Mouse (Mus musculus): Measurements from ENCODE around the gene Il27ra. TPM values are rescaled to one million over a fixed set of nuclear protein-coding genes. Genes with fewer than 3 reads are reported as not detected.
"Not testable (repeated sequence)": the region's sequence is repeated elsewhere in the genome, so short reads cannot be mapped to it uniquely, and the experiment has no call there.

The Il27ra gene
- total and polyA plus RNA-seq, 3 experiments: 3.2 to 4.6 (median 3.7) TPM

DNA sequence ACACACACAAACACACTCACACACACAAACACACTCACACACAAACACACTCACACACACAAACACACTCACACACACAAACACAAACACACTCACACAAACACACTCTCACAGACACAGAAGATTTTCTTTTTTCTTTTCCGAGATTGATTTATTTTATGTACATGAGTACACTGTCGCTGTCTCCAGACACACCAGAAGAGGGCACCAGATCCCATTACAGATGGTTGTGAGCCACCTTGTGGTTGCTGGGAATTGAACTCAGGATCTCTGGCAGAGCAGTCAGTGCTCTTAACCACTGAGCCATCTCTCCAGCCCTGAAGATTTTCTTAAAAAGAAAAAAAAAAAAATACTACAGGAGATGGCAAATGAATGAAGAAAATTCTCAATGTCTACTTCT is 59.2 kb downstream of the Il27ra start:
- H3K4me3 ChIP-seq; H3K36me3 ChIP-seq (ENCODE audit: control insufficient read depth, insufficient read depth, low read length); H3K9ac ChIP-seq (ENCODE audit: low read depth, low read length); intact Hi-C loops (cut with DNase I); H3K79me2 ChIP-seq (replicated peaks; ENCODE audit: control insufficient read depth, insufficient read depth, low read length); DNase-seq; H3K27me3 ChIP-seq (ENCODE audit: control insufficient read depth, insufficient read depth, low read length); H3K27ac ChIP-seq; H3K4me1 ChIP-seq (ENCODE audit: control insufficient read depth, insufficient read depth, low read length): not testable (repeated sequence)
- 97% methylated on average over 2 of the region's 2 CpGs for WGBS
- TF ChIP-seq CTCF (IDR thresholded peaks at IDR 0.05): peak; percentile 40

DNA sequence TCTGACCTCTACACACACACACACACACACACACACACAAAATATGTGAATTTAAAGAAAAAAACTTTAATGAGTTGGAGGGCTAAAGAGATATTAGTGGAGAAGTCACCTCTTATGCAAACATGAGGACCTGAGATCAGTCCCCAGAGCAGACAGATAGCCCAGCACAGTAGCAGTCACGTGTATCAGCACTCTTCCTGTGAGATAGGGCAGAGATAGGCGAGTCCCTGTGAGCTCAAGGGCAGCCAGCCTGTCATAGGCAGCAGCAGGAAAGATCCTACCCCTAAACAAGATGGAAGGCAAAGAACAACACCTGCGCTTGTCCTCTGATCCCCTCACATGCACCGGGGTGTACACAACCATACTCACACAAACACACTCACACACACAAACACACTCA is 59.9 kb downstream of the Il27ra start:
- TF ChIP-seq POLR2A (IDR thresholded peaks at IDR 0.05; ENCODE audit: insufficient read depth, low read depth, low read length) (no peak), EP300 (IDR thresholded peaks at IDR 0.05; ENCODE audit: insufficient read depth, low read depth, low read length) (no peak), CTCF (IDR thresholded peaks at IDR 0.05) (no peak)
- no peak overlapping the region for H3K9ac ChIP-seq (ENCODE audit: low read depth, low read length)
- no peaks in the 10 kb centered on the region for H3K36me3 ChIP-seq (ENCODE audit: control insufficient read depth, insufficient read depth, low read length)
- peaks cover 10% of the 10 kb centered on the region for H3K4me1 ChIP-seq (ENCODE audit: control insufficient read depth, insufficient read depth, low read length)
- no peaks in the 10 kb centered on the region for H3K27me3 ChIP-seq (ENCODE audit: control insufficient read depth, insufficient read depth, low read length)
- no peak overlapping the region for H3K27ac ChIP-seq
- 59% methylated on average over 4 of the region's 4 CpGs for WGBS
- intact Hi-C loops (cut with DNase I): no loop called here
- no peak for DNase-seq
- no peak overlapping the region for H3K4me3 ChIP-seq
- H3K79me2 ChIP-seq (replicated peaks; ENCODE audit: control insufficient read depth, insufficient read depth, low read length): no peaks in the 10 kb centered on the region; the same call in 1 of the 2 replicates

DNA sequence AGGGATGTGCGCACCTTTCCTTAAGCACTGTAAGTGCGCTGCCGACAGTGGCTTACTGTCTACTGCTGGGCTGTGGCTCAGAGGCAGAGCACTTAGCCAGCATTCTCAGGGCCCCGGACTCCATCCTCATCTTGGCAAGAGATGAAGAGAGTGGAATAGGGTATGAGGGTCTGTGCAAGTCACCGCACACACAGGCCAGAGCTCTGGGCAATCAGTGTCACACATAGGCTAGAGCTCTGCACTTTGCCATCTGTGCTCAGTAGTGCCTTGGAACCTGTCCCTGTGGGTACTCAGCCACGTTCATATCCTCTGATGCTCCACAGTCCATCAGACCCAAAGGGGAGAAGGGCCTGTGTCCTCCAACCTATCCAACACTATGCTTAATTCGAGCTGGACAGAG is 60.9 kb downstream of the Il27ra start:
- 81% methylated on average over 7 of the region's 7 CpGs for WGBS
- no peaks in the 10 kb centered on the region for H3K36me3 ChIP-seq (ENCODE audit: control insufficient read depth, insufficient read depth, low read length)
- DNase-seq: no peak
- H3K79me2 ChIP-seq (replicated peaks; ENCODE audit: control insufficient read depth, insufficient read depth, low read length): no peaks in the 10 kb centered on the region; the same call in 1 of the 2 replicates
- no peak overlapping the region for H3K9ac ChIP-seq (ENCODE audit: low read depth, low read length)
- TF ChIP-seq CTCF (IDR thresholded peaks at IDR 0.05): no peak
- TF ChIP-seq POLR2A (IDR thresholded peaks at IDR 0.05; ENCODE audit: insufficient read depth, low read depth, low read length): no peak
- no peak for TF ChIP-seq EP300 (IDR thresholded peaks at IDR 0.05; ENCODE audit: insufficient read depth, low read depth, low read length)
- intact Hi-C loops (cut with DNase I): no loop called here
- H3K27me3 ChIP-seq (ENCODE audit: control insufficient read depth, insufficient read depth, low read length): no peaks in the 10 kb centered on the region
- H3K4me1 ChIP-seq (ENCODE audit: control insufficient read depth, insufficient read depth, low read length): peaks cover 16% of the 10 kb centered on the region
- H3K4me3 ChIP-seq: no peak overlapping the region
- H3K27ac ChIP-seq: peak overlapping the region; percentile 82

DNA sequence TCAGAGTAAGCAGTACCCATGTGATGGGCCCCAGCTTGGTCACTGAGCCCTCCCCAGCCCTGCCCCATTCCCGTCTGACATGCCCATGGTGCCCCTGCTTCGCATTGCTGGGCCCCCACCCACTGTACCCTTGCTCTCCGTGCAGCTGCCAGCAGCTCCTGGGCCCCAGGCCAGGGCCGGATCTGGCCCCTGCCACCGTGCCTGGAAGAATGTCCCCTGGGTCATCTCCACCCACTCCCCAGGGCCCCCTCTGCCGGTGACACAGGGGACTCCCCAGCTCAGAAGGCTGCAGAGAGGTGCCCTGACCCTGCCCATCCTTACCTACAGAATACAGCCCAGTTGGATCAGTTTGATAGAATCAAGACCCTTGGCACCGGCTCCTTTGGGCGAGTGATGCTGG is 61.5 kb downstream of the Il27ra start:
- Histone ChIP-seq H3K4me1 (ENCODE audit: control insufficient read depth, insufficient read depth, low read length) (peaks cover 16% of the 10 kb centered on the region), H3K79me2 (replicated peaks; ENCODE audit: control insufficient read depth, insufficient read depth, low read length) (no peaks in the 10 kb centered on the region; the same call in 1 of the 2 replicates), H3K9ac (ENCODE audit: low read depth, low read length) (no peak overlapping the region), H3K27ac (peak overlapping the region; percentile 82), H3K36me3 (ENCODE audit: control insufficient read depth, insufficient read depth, low read length) (no peaks in the 10 kb centered on the region), H3K4me3 (no peak overlapping the region), H3K27me3 (ENCODE audit: control insufficient read depth, insufficient read depth, low read length) (no peaks in the 10 kb centered on the region)
- no peak for TF ChIP-seq POLR2A (IDR thresholded peaks at IDR 0.05; ENCODE audit: insufficient read depth, low read depth, low read length)
- TF ChIP-seq CTCF (IDR thresholded peaks at IDR 0.05): peak; percentile 73
- TF ChIP-seq EP300 (IDR thresholded peaks at IDR 0.05; ENCODE audit: insufficient read depth, low read depth, low read length): no peak
- DNase-seq: peak; percentile 79 to 85
- intact Hi-C loops (cut with DNase I): no loop called here
- 39% methylated on average over 8 of the region's 8 CpGs for WGBS

Small RNA genes lying within 50 kb of the gene (microRNA-seq; reads per million reads assigned to microRNA genes)
- 6.7 to 7.0 reads per million in 2 experiments for gene Mir1199
- 0 reads per million in 2 experiments for gene Mir709
- gene Mir8111: 3.9 to 5.4 reads per million in 2 experiments

Other genes with a start within 250 kb of the Il27ra start
- 10 to 100 TPM; 11.3 to 12.9 TPM for gene Adgrl1, start 142.5 kb downstream of the Il27ra start, total RNA-seq (2021)
- 33.8 and 45.8 TPM in 2 replicates for gene Adgrl1, start 142.5 kb downstream of the Il27ra start, polyA plus RNA-seq (2012; rRNA removed)
- 1 to 10 TPM; 1.3 to 1.7 TPM for gene Gm10644, start 87.4 kb downstream of the Il27ra start, total RNA-seq (2021)
- 1.9 and 2.8 TPM in 2 replicates for gene Gm10644, start 87.4 kb downstream of the Il27ra start, polyA plus RNA-seq (2012; rRNA removed)
- gene Asf1b, start 87.1 kb downstream of the Il27ra start, total RNA-seq (2021): 1 to 10 TPM; 1.7 to 1.8 TPM
- 2.2 and 3.7 TPM in 2 replicates for gene Asf1b, start 87.1 kb downstream of the Il27ra start, polyA plus RNA-seq (2012; rRNA removed)
- 100 to 1,000 TPM; 306 to 331 TPM for gene Prkaca, start 69.6 kb downstream of the Il27ra start, total RNA-seq (2021)
- gene Prkaca, start 69.6 kb downstream of the Il27ra start, polyA plus RNA-seq (2012; rRNA removed): 239 and 333 TPM in 2 replicates
- 10 to 100 TPM; 21.6 to 29.9 TPM for gene Samd1, start 44.9 kb downstream of the Il27ra start, total RNA-seq (2021)
- 29.7 and 32.1 TPM in 2 replicates for gene Samd1, start 44.9 kb downstream of the Il27ra start, polyA plus RNA-seq (2012; rRNA removed)
- under 1 TPM in 1 of 2 experiments, not detected in 1; 0.26 TPM for gene 1700067K01Rik, start 41.1 kb downstream of the Il27ra start, total RNA-seq (2021)
- 0.16 and 0.50 TPM in 2 replicates for gene 1700067K01Rik, start 41.1 kb downstream of the Il27ra start, polyA plus RNA-seq (2012; rRNA removed)
- gene 2210011C24Rik, start 30.4 kb downstream of the Il27ra start, total RNA-seq (2021): 1 to 10 TPM; 2.2 to 3.7 TPM
- gene 2210011C24Rik, start 30.4 kb downstream of the Il27ra start, polyA plus RNA-seq (2012; rRNA removed): 0.64 and 1.2 TPM in 2 replicates
- gene Palm3, start 21.1 kb downstream of the Il27ra start, total RNA-seq (2021): under 1 TPM; 0.20 to 0.26 TPM
- 0.21 TPM in 1 of 2 replicates, not detected in the other for gene Palm3, start 21.1 kb downstream of the Il27ra start, polyA plus RNA-seq (2012; rRNA removed)
- gene Rln3, start 2.4 kb upstream of the Il27ra start, total RNA-seq (2021): not detected
- gene Rln3, start 2.4 kb upstream of the Il27ra start, polyA plus RNA-seq (2012; rRNA removed): not detected in 2 replicates
- gene Gm10643, start 22.5 kb upstream of the Il27ra start, total RNA-seq (2021): 1 to 10 TPM; 3.6 to 4.8 TPM
- gene Gm10643, start 22.5 kb upstream of the Il27ra start, polyA plus RNA-seq (2012; rRNA removed): 1.7 and 2.1 TPM in 2 replicates
- gene Rfx1, start 24.2 kb upstream of the Il27ra start, total RNA-seq (2021): 1 to 10 TPM; 8.8 to 9.5 TPM
- gene Rfx1, start 24.2 kb upstream of the Il27ra start, polyA plus RNA-seq (2012; rRNA removed): 9.5 and 11.0 TPM in 2 replicates
- 1 to 10 TPM; 5.9 to 7.6 TPM for gene Dcaf15, start 62.2 kb upstream of the Il27ra start, total RNA-seq (2021)
- gene Dcaf15, start 62.2 kb upstream of the Il27ra start, polyA plus RNA-seq (2012; rRNA removed): 17.0 and 18.4 TPM in 2 replicates
- gene Podnl1, start 83.4 kb upstream of the Il27ra start, total RNA-seq (2021): not detected
- 0.20 and 0.23 TPM in 2 replicates for gene Podnl1, start 83.4 kb upstream of the Il27ra start, polyA plus RNA-seq (2012; rRNA removed)
- gene Cc2d1a, start 105.3 kb upstream of the Il27ra start, total RNA-seq (2021): 10 to 100 TPM; 10.6 to 11.9 TPM
- 10.2 and 11.2 TPM in 2 replicates for gene Cc2d1a, start 105.3 kb upstream of the Il27ra start, polyA plus RNA-seq (2012; rRNA removed)
- under 1 TPM; 0.26 to 0.30 TPM for gene 4930432K21Rik, start 105.4 kb upstream of the Il27ra start, total RNA-seq (2021)
- 0.29 and 0.55 TPM in 2 replicates for gene 4930432K21Rik, start 105.4 kb upstream of the Il27ra start, polyA plus RNA-seq (2012; rRNA removed)
- 1 to 10 TPM in 1 of 2 experiments, not detected in 1; 1.9 TPM for gene Nanos3, start 142.6 kb upstream of the Il27ra start, total RNA-seq (2021)
- gene Nanos3, start 142.6 kb upstream of the Il27ra start, polyA plus RNA-seq (2012; rRNA removed): 0.61 TPM in 1 of 2 replicates, not detected in the other
- gene Zswim4, start 194.5 kb upstream of the Il27ra start, total RNA-seq (2021): 1 to 10 TPM; 6.8 to 8.2 TPM
- 7.6 and 10.4 TPM in 2 replicates for gene Zswim4, start 194.5 kb upstream of the Il27ra start, polyA plus RNA-seq (2012; rRNA removed)
- gene D8Ertd738e, start 207.1 kb upstream of the Il27ra start, total RNA-seq (2021): 100 to 1,000 TPM; 206 to 249 TPM
- gene D8Ertd738e, start 207.1 kb upstream of the Il27ra start, polyA plus RNA-seq (2012; rRNA removed): 144 and 158 TPM in 2 replicates
- gene Mri1, start 214.7 kb upstream of the Il27ra start, total RNA-seq (2021): 10 to 100 TPM; 10.8 to 12.0 TPM
- 13.6 and 20.8 TPM in 2 replicates for gene Mri1, start 214.7 kb upstream of the Il27ra start, polyA plus RNA-seq (2012; rRNA removed)
- 1 to 10 TPM; 5.0 to 8.1 TPM for gene Ccdc130, start 227.8 kb upstream of the Il27ra start, total RNA-seq (2021)
- gene Ccdc130, start 227.8 kb upstream of the Il27ra start, polyA plus RNA-seq (2012; rRNA removed): 19.9 and 20.8 TPM in 2 replicates

Data from heart, adult 2 months (tissue).